Mouse (Mus musculus): Measurements from ENCODE around the gene Tomm5. TPM values are rescaled to one million over a fixed set of nuclear protein-coding genes. Genes with fewer than 3 reads are reported as not detected.
"Not testable (repeated sequence)": the region's sequence is repeated elsewhere in the genome, so short reads cannot be mapped to it uniquely, and the experiment has no call there.

Gene Tomm5
- polyA plus RNA-seq, 1 experiment from 2014 or later = 279 TPM

- Histone ChIP-seq H3K36me3 (no peaks in the 10 kb centered on the region), H3K4me2 (no peak overlapping the region), H3K4me1 (no peaks in the 10 kb centered on the region), H3K27ac (no peak overlapping the region), H3K27me3 (replicated peaks) (no peaks in the 10 kb centered on the region), H3K4me3 (replicated peaks) (no peak overlapping the region), H3K9ac (no peak overlapping the region), H3K9me3 (no peaks in the 10 kb centered on the region)
- 25% methylated on average over 7 of the region's 7 CpGs for WGBS
- no peak for ATAC-seq (ENCODE audit: insufficient read depth, low FRiP score, low read depth)
Observed at GRCm38 (mm10) chr4:45097198-45097872, 10.6 kb downstream of the Tomm5 start.

- 29% methylated on average over 8 of the region's 8 CpGs for WGBS
- Histone ChIP-seq H3K4me1 (peaks cover 4% of the 10 kb centered on the region; the same call in 1 of the 2 replicates), H3K9me3 (no peaks in the 10 kb centered on the region), H3K9ac (no peak overlapping the region), H3K4me3 (replicated peaks) (peak overlapping the region; percentile 85), H3K36me3 (no peaks in the 10 kb centered on the region), H3K27me3 (replicated peaks) (no peaks in the 10 kb centered on the region), H3K4me2 (peak overlapping the region; percentile 85), H3K27ac (peak overlapping the region; percentile 78)
- ATAC-seq (ENCODE audit: insufficient read depth, low FRiP score, low read depth) = no peak
Observed at GRCm38 (mm10) chr4:45084895-45085290, 23.0 kb downstream of the Tomm5 start.

- H3K4me3 ChIP-seq (replicated peaks) = peak within 1 kb of the TSS; percentile 85
- under 1% methylated on average over 64 of the region's 77 CpGs for WGBS
- peak; percentile 94 for ATAC-seq (ENCODE audit: insufficient read depth, low FRiP score, low read depth)
- peak within 1 kb of the TSS; percentile 78 for H3K27ac ChIP-seq
- H3K36me3 ChIP-seq = no peaks in the 10 kb centered on the region
- H3K9me3 ChIP-seq = no peaks in the 10 kb centered on the region
- H3K27me3 ChIP-seq (replicated peaks) = no peaks in the 10 kb centered on the region
- peak within 1 kb of the TSS; percentile 85 for H3K4me2 ChIP-seq
- peak within 1 kb of the TSS; percentile 80 for H3K9ac ChIP-seq
- H3K4me1 ChIP-seq = peaks cover 4% of the 10 kb centered on the region; the same call in 1 of the 2 replicates
Observed at GRCm38 (mm10) chr4:45084021-45084894, 23.7 kb downstream of the Tomm5 start, which contains the start of gene Fbxo10. Fbxo10 (minus strand) TSS chr4:45084604.

- H3K4me1 ChIP-seq = peaks cover 4% of the 10 kb centered on the region; the same call in 1 of the 2 replicates
- no peak overlapping the region for H3K27ac ChIP-seq
- H3K4me2 ChIP-seq = peak overlapping the region; percentile 85
- WGBS = 3% methylated on average over 8 of the region's 8 CpGs
- H3K9me3 ChIP-seq = no peaks in the 10 kb centered on the region
- no peak overlapping the region; the same call in 1 of the 2 replicates for H3K9ac ChIP-seq
- no peak for ATAC-seq (ENCODE audit: insufficient read depth, low FRiP score, low read depth)
- H3K4me3 ChIP-seq (replicated peaks) = peak overlapping the region; percentile 85
- no peaks in the 10 kb centered on the region for H3K36me3 ChIP-seq
- no peaks in the 10 kb centered on the region for H3K27me3 ChIP-seq (replicated peaks)
Observed at GRCm38 (mm10) chr4:45083487-45083886, 24.4 kb downstream of the Tomm5 start.

GRCm38 (mm10) chr4:45082951-45083350 is 25.0 kb downstream of the Tomm5 start:
- ATAC-seq (ENCODE audit: insufficient read depth, low FRiP score, low read depth) = no peak
- Histone ChIP-seq H3K36me3 (no peaks in the 10 kb centered on the region), H3K9ac (no peak overlapping the region), H3K4me2 (peak overlapping the region; percentile 85), H3K27me3 (replicated peaks) (no peaks in the 10 kb centered on the region), H3K27ac (no peak overlapping the region), H3K9me3 (no peaks in the 10 kb centered on the region), H3K4me1 (peaks cover 4% of the 10 kb centered on the region; the same call in 1 of the 2 replicates), H3K4me3 (replicated peaks) (no peak overlapping the region)
- 68% methylated on average over 9 of the region's 9 CpGs for WGBS

GRCm38 (mm10) chr4:45081041-45081440 is 26.9 kb downstream of the Tomm5 start:
- not testable (repeated sequence) for H3K4me2 ChIP-seq; ATAC-seq (ENCODE audit: insufficient read depth, low FRiP score, low read depth); H3K4me3 ChIP-seq (replicated peaks); H3K9me3 ChIP-seq; H3K36me3 ChIP-seq; H3K9ac ChIP-seq; H3K27me3 ChIP-seq (replicated peaks); H3K27ac ChIP-seq; H3K4me1 ChIP-seq
- WGBS = 78% methylated on average over 4 of the region's 4 CpGs

- no peaks in the 10 kb centered on the region for H3K36me3 ChIP-seq
- H3K4me3 ChIP-seq (replicated peaks) = no peak overlapping the region
- no peaks in the 10 kb centered on the region for H3K9me3 ChIP-seq
- H3K9ac ChIP-seq = no peak overlapping the region
- no peaks in the 10 kb centered on the region for H3K4me1 ChIP-seq
- no peak; the same call in 1 of the 2 replicates for ATAC-seq (ENCODE audit: insufficient read depth, low FRiP score, low read depth)
- H3K4me2 ChIP-seq = no peak overlapping the region
- no peaks in the 10 kb centered on the region for H3K27me3 ChIP-seq (replicated peaks)
- H3K27ac ChIP-seq = no peak overlapping the region
- 77% methylated on average over 6 of the region's 6 CpGs for WGBS
Observed at GRCm38 (mm10) chr4:45073544-45073943, 34.4 kb downstream of the Tomm5 start.

- no peaks in the 10 kb centered on the region for H3K9me3 ChIP-seq
- no peak overlapping the region for H3K4me2 ChIP-seq
- H3K4me1 ChIP-seq = no peaks in the 10 kb centered on the region
- ATAC-seq (ENCODE audit: insufficient read depth, low FRiP score, low read depth) = no peak
- H3K27ac ChIP-seq = no peak overlapping the region
- no peaks in the 10 kb centered on the region for H3K36me3 ChIP-seq
- H3K4me3 ChIP-seq (replicated peaks) = no peak overlapping the region
- H3K27me3 ChIP-seq (replicated peaks) = no peaks in the 10 kb centered on the region
- H3K9ac ChIP-seq = no peak overlapping the region
- 57% methylated on average over 15 of the region's 15 CpGs for whole genome bisulfite sequencing
Observed at GRCm38 (mm10) chr4:45072261-45072973, 35.5 kb downstream of the Tomm5 start.

GRCm38 (mm10) chr4:45067742-45068141 is 40.2 kb downstream of the Tomm5 start:
- Histone ChIP-seq H3K4me1 (no peaks in the 10 kb centered on the region), H3K9ac (no peak overlapping the region), H3K4me2 (no peak overlapping the region), H3K27me3 (replicated peaks) (no peaks in the 10 kb centered on the region), H3K9me3 (no peaks in the 10 kb centered on the region), H3K4me3 (replicated peaks) (no peak overlapping the region), H3K36me3 (no peaks in the 10 kb centered on the region), H3K27ac (no peak overlapping the region)
- 77% methylated on average over 4 of the region's 4 CpGs for WGBS
- no peak for ATAC-seq (ENCODE audit: insufficient read depth, low FRiP score, low read depth)

- H3K4me3 ChIP-seq (replicated peaks) = no peak overlapping the region
- ATAC-seq (ENCODE audit: insufficient read depth, low FRiP score, low read depth) = no peak
- no peak overlapping the region for H3K27ac ChIP-seq
- no peak overlapping the region for H3K9ac ChIP-seq
- no peaks in the 10 kb centered on the region for H3K4me1 ChIP-seq
- H3K27me3 ChIP-seq (replicated peaks) = no peaks in the 10 kb centered on the region
- 37% methylated on average over 2 of the region's 2 CpGs for WGBS
- no peak overlapping the region for H3K4me2 ChIP-seq
- no peaks in the 10 kb centered on the region for H3K9me3 ChIP-seq
- peaks cover 5% of the 10 kb centered on the region; the same call in 1 of the 2 replicates for H3K36me3 ChIP-seq
Observed at GRCm38 (mm10) chr4:45066036-45066730, 41.7 kb downstream of the Tomm5 start.

- no peak for ATAC-seq (ENCODE audit: insufficient read depth, low FRiP score, low read depth)
- no peak overlapping the region for H3K9ac ChIP-seq
- no peaks in the 10 kb centered on the region for H3K27me3 ChIP-seq (replicated peaks)
- no peak overlapping the region for H3K4me2 ChIP-seq
- no peaks in the 10 kb centered on the region for H3K4me1 ChIP-seq
- peaks cover 10% of the 10 kb centered on the region; the same call in 1 of the 2 replicates for H3K36me3 ChIP-seq
- no peak overlapping the region for H3K4me3 ChIP-seq (replicated peaks)
- WGBS = 72% methylated on average over 2 of the region's 2 CpGs
- H3K27ac ChIP-seq = no peak overlapping the region
- H3K9me3 ChIP-seq = no peaks in the 10 kb centered on the region
Observed at GRCm38 (mm10) chr4:45064577-45064976, 43.3 kb downstream of the Tomm5 start.

Data from stomach, embryonic 15.5 days (tissue).